Mouse (Mus musculus): ENCODE measurements at regions not wholly inside any gene's neighbourhood (a gene's known extent, or its start where the extent isn't known, plus 50 kb on each side); places are given as distances from the start of the nearest gene placed in this dataset.

DNA sequence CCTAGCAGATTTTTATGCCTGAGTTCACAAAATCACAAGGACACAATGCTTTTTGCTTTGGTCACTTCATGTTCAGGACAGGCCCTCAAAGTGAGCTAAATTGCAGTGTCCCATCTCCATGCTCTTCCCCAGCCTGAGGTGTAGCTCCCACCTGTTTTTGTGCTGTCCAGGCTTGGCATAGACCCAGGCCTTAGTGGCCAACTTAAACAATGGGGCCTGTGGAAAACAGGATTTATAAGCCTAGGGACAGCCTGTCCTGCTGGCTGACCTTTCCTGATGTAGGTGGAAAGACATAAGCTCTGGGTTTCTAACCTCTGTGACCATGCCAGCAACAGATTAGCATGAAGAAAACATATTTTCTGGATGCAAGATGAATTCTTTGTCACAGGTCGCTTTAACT, 51.6 kb upstream of the Gm7247 start:
- in situ Hi-C loops (cut with MboI, MseI) = loop anchor here (25.0 kb wide), 1 partner anchor 898 kb away; the partner anchor contains the start of genes Olfr738 and Olfr739

DNA sequence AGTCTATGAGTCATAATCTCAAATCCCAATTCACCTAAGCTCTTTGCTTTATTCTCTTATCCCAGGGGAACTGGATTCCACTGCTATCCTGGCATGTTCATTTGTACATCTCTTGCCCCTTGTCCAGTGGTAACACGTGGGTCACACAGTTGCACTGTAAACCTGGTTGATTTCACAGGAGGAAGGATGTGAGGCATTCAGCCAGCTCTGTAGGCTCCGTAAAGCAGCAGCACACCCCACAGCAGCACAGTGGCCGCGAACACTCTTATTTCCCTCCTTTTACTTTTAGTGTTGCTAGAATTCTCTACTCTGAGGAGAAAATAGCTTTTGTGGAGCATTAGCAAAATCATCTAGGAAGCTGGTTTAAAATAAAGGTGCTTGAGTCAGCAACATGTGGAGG, 51.0 kb upstream of the Gm7247 start:
- in situ Hi-C loops (cut with MboI, MseI) = loop anchor here (25.0 kb wide), 1 partner anchor 898 kb away; the partner anchor contains the start of genes Olfr738 and Olfr739

Measured in T-helper 1 cell (primary cell).